8 mouse cellular contexts compared by ENCODE assay signal in genomic region chr3:152122101-152122500, GRCm38 (mm10). TPM values are rescaled to one million over a fixed set of nuclear protein-coding genes. Genes with fewer than 3 reads are reported as not detected.
DNase-seq lines count a peak whose midpoint lies in the region; ATAC-seq and TF ChIP-seq lines count a peak whose summit lies in the region.

No protein-coding gene starts in this region.

- no peak for DNase-seq in embryonic facial prominence, embryonic 10.5 days (ENCODE audit: low spot score)
- DNase-seq in NIH3T3 (ENCODE audit: low read depth), result peak; percentile 81
- peak; percentile 64 to 72 for DNase-seq in gastrocnemius, adult 8-10 months (ENCODE audit: low spot score in 2 of 2)
- peak; percentile 82 for DNase-seq in kidney, adult 11 months
- DNase-seq in lung, postnatal 0 days (ENCODE audit: low spot score), result peak; percentile 94
- no peak for DNase-seq in Muller cell, postnatal 12 days (ENCODE audit: inconsistent ontology term)
- DNase-seq in cerebellum, adult 11-12 months, result no peak

- peak overlapping the region; percentile 43 for H3K27ac ChIP-seq in embryonic facial prominence, embryonic 12.5 days
- no peak overlapping the region for H3K27ac ChIP-seq in embryonic facial prominence, embryonic 10.5 days (replicated peaks)
- H3K27ac ChIP-seq in lung, postnatal 0 days (ENCODE audit: low read length), result peak overlapping the region; percentile 81

- H3K9me3 ChIP-seq in embryonic facial prominence, embryonic 12.5 days, result no peaks in the 10 kb centered on the region
- H3K9me3 ChIP-seq in embryonic facial prominence, embryonic 10.5 days, result no peaks in the 10 kb centered on the region
- no peaks in the 10 kb centered on the region for H3K9me3 ChIP-seq in lung, postnatal 0 days (ENCODE audit: low read length)

- no peak overlapping the region for H3K9ac ChIP-seq in embryonic facial prominence, embryonic 12.5 days
- H3K9ac ChIP-seq in lung, postnatal 0 days (replicated peaks; ENCODE audit: low read depth), result no peak overlapping the region

- ATAC-seq in embryonic facial prominence, embryonic 12.5 days (ENCODE audit: insufficient number of reproducible peaks, insufficient read depth, low FRiP score, low TSS enrichment), result 0 out of 2 replicates have a peak, but pooled peaks have one; percentile 16
- ATAC-seq in lung, postnatal 0 days, result peak; percentile 91

- TF ChIP-seq EP300 in lung, postnatal 0 days (IDR thresholded peaks at IDR 0.05), result peak; percentile 78

- H3K36me3 ChIP-seq in embryonic facial prominence, embryonic 12.5 days, result no peaks in the 10 kb centered on the region
- H3K36me3 ChIP-seq in embryonic facial prominence, embryonic 10.5 days (replicated peaks), result no peaks in the 10 kb centered on the region
- H3K36me3 ChIP-seq in lung, postnatal 0 days (ENCODE audit: insufficient read depth, low read length), result no peaks in the 10 kb centered on the region

- no peak overlapping the region for H3K4me2 ChIP-seq in embryonic facial prominence, embryonic 12.5 days (replicated peaks)
- peak overlapping the region; percentile 38 for H3K4me2 ChIP-seq in lung, postnatal 0 days (replicated peaks; ENCODE audit: low read depth, low read length)

- 48% methylated on average over 6 of the region's 6 CpGs for whole genome bisulfite sequencing in embryonic facial prominence, embryonic 12.5 days
- 71% methylated on average over 6 of the region's 6 CpGs for WGBS in embryonic facial prominence, embryonic 10.5 days
- WGBS in lung, postnatal 0 days, result 22% methylated on average over 6 of the region's 6 CpGs

- TF ChIP-seq CTCF in lung, postnatal 0 days (IDR thresholded peaks at IDR 0.05), result no peak

- no peaks in the 10 kb centered on the region for H3K27me3 ChIP-seq in embryonic facial prominence, embryonic 12.5 days
- no peaks in the 10 kb centered on the region for H3K27me3 ChIP-seq in embryonic facial prominence, embryonic 10.5 days (replicated peaks; ENCODE audit: low read depth, poor library complexity, severe bottlenecking)
- no peaks in the 10 kb centered on the region for H3K27me3 ChIP-seq in lung, postnatal 0 days (replicated peaks; ENCODE audit: insufficient read depth, low read length)

- no peak overlapping the region for H3K4me3 ChIP-seq in embryonic facial prominence, embryonic 12.5 days
- H3K4me3 ChIP-seq in embryonic facial prominence, embryonic 10.5 days, result no peak overlapping the region
- no peak overlapping the region for H3K4me3 ChIP-seq in lung, postnatal 0 days (ENCODE audit: low read depth, low read length)

- H3K4me1 ChIP-seq in embryonic facial prominence, embryonic 12.5 days, result 0 out of 2 replicates have a peak, but pooled peaks cover 9% of the 10 kb centered on the region
- H3K4me1 ChIP-seq in embryonic facial prominence, embryonic 10.5 days, result no peaks in the 10 kb centered on the region
- H3K4me1 ChIP-seq in lung, postnatal 0 days (ENCODE audit: insufficient read depth, low read depth, low read length), result peaks cover 16% of the 10 kb centered on the region

RNA-seq across cellular contexts. Expression of gene Gipc2, which starts 43.9 kb away (rescaled TPM):
- polyA plus RNA-seq in embryonic facial prominence, embryonic 12.5 days (2016; fragmentation: Nextera tagmentation; extraction: Ambion mirVana), result 2.4 and 3.5 TPM in 2 replicates
- 3.6 TPM in 2 replicates for polyA plus RNA-seq in embryonic facial prominence, embryonic 10.5 days (2016; fragmentation: Nextera tagmentation; extraction: Ambion mirVana)
- total RNA-seq in gastrocnemius, adult 8-10 months (2022), result under 1 TPM in 3 of 4 experiments, not detected in 1; 0.36 to 0.70 (median 0.68) TPM
- 86.3 and 107 TPM in 2 replicates for polyA plus RNA-seq in lung, postnatal 0 days (2015; fragmentation: Nextera tagmentation; extraction: Ambion mirVana)

Comparison
In these comparisons a context has a peak if more than half of its experiments do, and no peak if none do; other contexts are left out.
1. DNase-seq: peak in NIH3T3 (single experiment), gastrocnemius, adult 8-10 months (2 of 2), kidney, adult 11 months (single experiment) and lung, postnatal 0 days (single experiment); none in embryonic facial prominence, embryonic 10.5 days (single experiment), Muller cell, postnatal 12 days (single experiment) and cerebellum, adult 11-12 months (single experiment).
2. RNA of gene Gipc2, which starts 43.9 kb away (polyA plus RNA-seq): 86.3 to 107 TPM in lung, postnatal 0 days; 3.6 TPM in embryonic facial prominence, embryonic 10.5 days and 2.4 to 3.5 TPM in embryonic facial prominence, embryonic 12.5 days; every median in the first group is over 10 times any median in the second.